Mouse (Mus musculus) ES-E14 (cell line): Measurements from ENCODE around the gene Ccdc175. TPM values are rescaled to one million over a fixed set of nuclear protein-coding genes. Genes with fewer than 3 reads are reported as not detected.

Experiments
- DNase-seq: peaks from one replicate; pipeline ENCODE4 v3.0.0-alpha.2; 2013; ENCODE audit warnings: low read depth, low spot score
- H3K27ac ChIP-seq: 2 replicates; pipeline ENCODE4 v1.5.1; 2012; ENCODE audit warnings: low read depth, mild to moderate bottlenecking, low read length, moderate library complexity, mixed read lengths; ENCODE audit not compliant: poor library complexity, insufficient read depth, severe bottlenecking
- H3K36me3 ChIP-seq: 2 replicates; pipeline ENCODE4 v1.6.1; 2012; ENCODE audit warnings: mild to moderate bottlenecking, low read length, moderate library complexity, mixed read lengths; ENCODE audit not compliant: control insufficient read depth, poor library complexity, insufficient read depth, severe bottlenecking
- H3K4me1 ChIP-seq, 2 experiments: fragments of 150-350 bp in 1 of 2; sonication (generic) in 1 of 2; 2 replicates each; pipeline ENCODE4 v1.6.1; 2012; ENCODE audit warnings: low read length in 2 of 2, mild to moderate bottlenecking in 1 of 2, mixed read lengths in 1 of 2; ENCODE audit not compliant: control insufficient read depth in 2 of 2, insufficient read depth in 2 of 2, poor library complexity in 1 of 2
- H3K4me3 ChIP-seq, 2 experiments: fragments of 150-350 bp in 1 of 2; sonication (generic) in 1 of 2; 2 replicates each; pipeline ENCODE4 v1.5.1; 2012; ENCODE audit warnings: low read length in 2 of 2, low read depth in 1 of 2, mild to moderate bottlenecking in 1 of 2, mixed read lengths in 1 of 2; ENCODE audit not compliant: insufficient read depth in 1 of 2, poor library complexity in 1 of 2, severe bottlenecking in 1 of 2
- H3K9ac ChIP-seq: 2 replicates; pipeline ENCODE4 v1.6.1; 2012; ENCODE audit warnings: low read depth, mild to moderate bottlenecking, low read length, mixed read lengths; ENCODE audit not compliant: poor library complexity, insufficient read depth, severe bottlenecking
- H3K9me3 ChIP-seq: fragments of 150-350 bp; sonication (generic); 2 replicates; pipeline ENCODE4 v1.6.1; 2012; ENCODE audit warnings: low read depth, mild to moderate bottlenecking, low read length; ENCODE audit not compliant: control insufficient read depth, insufficient read depth
- CHD2 ChIP-seq: IDR thresholded peaks from 2 replicates; pipeline ENCODE4 v1.6.1; 2014; ENCODE audit warnings: mild to moderate bottlenecking, low read depth, low read length, inconsistent platforms
- HCFC1 ChIP-seq: IDR thresholded peaks from 2 replicates; pipeline ENCODE4 v1.6.1; 2012; ENCODE audit warnings: low read length, inconsistent platforms, borderline replicate concordance; ENCODE audit not compliant: insufficient read depth
- MAFK ChIP-seq: IDR thresholded peaks from 2 replicates; pipeline ENCODE4 v1.6.1; 2014; ENCODE audit warnings: mild to moderate bottlenecking, low read depth, low read length, inconsistent platforms; ENCODE audit not compliant: insufficient read depth
- ZC3H11A ChIP-seq: IDR thresholded peaks from 2 replicates; pipeline ENCODE4 v1.6.1; 2012; ENCODE audit warnings: low read depth, mild to moderate bottlenecking, inconsistent platforms, low read length, borderline replicate concordance
- ZNF384 ChIP-seq: IDR thresholded peaks from 2 replicates; pipeline ENCODE4 v1.6.1; 2012; ENCODE audit warnings: low read depth, low read length, inconsistent platforms
- in situ Hi-C, 2 experiments: fragments of 600-800 bp; cut with MboI; formaldehyde crosslinking; loops; one replicate each; pipeline ENCODE4 v1.15.1; 2025; ENCODE audit warnings: low sequenced_read_pairs in 2 of 2, inconsistent platforms in 1 of 2; ENCODE audit not compliant: unreplicated experiment in 2 of 2
- total RNA-seq: library from RNA; depleted of rRNA; stranded (reverse); fragments of 300-350 nt; gene quantifications from 2 replicates; pipeline ENCODE4 v1.2.3, GENCODE M21; 2012

Gene Ccdc175
- total RNA-seq, 1 experiment: 0.09 TPM

- TF ChIP-seq ZNF384 (no peak), HCFC1 (no peak), MAFK (no peak), CHD2 (no peak), ZC3H11A (no peak)
- H3K4me3 ChIP-seq: no peak overlapping the region
- DNase-seq: no peak
- H3K27ac ChIP-seq: no peak overlapping the region
- H3K4me1 ChIP-seq: no peaks in the 10 kb centered on the region
- peaks cover 26% of the 10 kb centered on the region for H3K36me3 ChIP-seq
- H3K9me3 ChIP-seq: no peaks in the 10 kb centered on the region
- in situ Hi-C loops: no loop called here
- no peak overlapping the region for H3K9ac ChIP-seq
Measured at GRCm38 (mm10) chr12:72096966-72097365, 87.9 kb downstream of the Ccdc175 start.

- in situ Hi-C loops: no loop called here
- DNase-seq: no peak
- Histone ChIP-seq H3K36me3 (peaks cover 13% of the 10 kb centered on the region), H3K4me1 (0 out of 4 replicates have a peak, but pooled peaks cover 0 to 2% of the 10 kb centered on the region in 2 experiments), H3K9me3 (no peaks in the 10 kb centered on the region), H3K27ac (no peak overlapping the region), H3K4me3 (no peak overlapping the region), H3K9ac (no peak overlapping the region)
- TF ChIP-seq HCFC1 (no peak), ZNF384 (no peak), MAFK (no peak), CHD2 (no peak), ZC3H11A (no peak)
Measured at GRCm38 (mm10) chr12:72089802-72090201, 95.0 kb downstream of the Ccdc175 start.

- no peaks in the 10 kb centered on the region; the same call in 1 of the 2 replicates for H3K36me3 ChIP-seq
- TF ChIP-seq CHD2 (no peak), MAFK (no peak), ZC3H11A (no peak), HCFC1 (no peak), ZNF384 (no peak)
- peak overlapping the region; percentile 84 for H3K9ac ChIP-seq
- no peaks in the 10 kb centered on the region for H3K9me3 ChIP-seq
- H3K27ac ChIP-seq: peak overlapping the region; percentile 86
- DNase-seq: no peak
- H3K4me1 ChIP-seq: peaks cover 2 to 3% of the 10 kb centered on the region in 2 experiments; a peak in 1 of 4 replicates
- H3K4me3 ChIP-seq: peak overlapping the region; percentile 72 to 79
- in situ Hi-C loops: no loop called here
Measured at GRCm38 (mm10) chr12:72086166-72086825, 98.5 kb downstream of the Ccdc175 start.

- TF ChIP-seq HCFC1: peak; percentile 52; the same call in 1 of the 2 replicates
- no peak for TF ChIP-seq ZC3H11A
- no peaks in the 10 kb centered on the region; the same call in 1 of the 2 replicates for H3K36me3 ChIP-seq
- peak within 1 kb of the TSS; percentile 91 to 95 for H3K4me3 ChIP-seq
- H3K9ac ChIP-seq: peak within 1 kb of the TSS; percentile 84
- in situ Hi-C loops: no loop called here
- H3K9me3 ChIP-seq: no peaks in the 10 kb centered on the region
- H3K4me1 ChIP-seq: peaks cover 3 to 5% of the 10 kb centered on the region in 2 experiments; a peak in 1 of 4 replicates
- H3K27ac ChIP-seq: peak within 1 kb of the TSS; percentile 86
- DNase-seq: peak; percentile 99
Measured at GRCm38 (mm10) chr12:72085329-72086165, 99.3 kb downstream of the Ccdc175 start, which contains the start of the genes L3hypdh and Jkamp. TSS of gene L3hypdh (minus strand) at chr12:72085439. TSS of gene Jkamp (plus strand) at chr12:72085589.
